Mouse (Mus musculus) limb, embryonic 10.5 days (tissue): ENCODE measurements around the gene Slc4a3. TPM values are rescaled to one million over a fixed set of nuclear protein-coding genes. Genes with fewer than 3 reads are reported as not detected.

Source experiments
- DNase-seq: peaks from one replicate; pipeline ENCODE4 v3.0.0-alpha.2; 2017; ENCODE audit warnings: low spot score
- H3K27ac ChIP-seq: fragments of 300-500 bp; sonication (generic); 2 replicates; pipeline ENCODE4 v1.5.1; 2016; ENCODE audit warnings: mild to moderate bottlenecking
- H3K27me3 ChIP-seq: fragments of 300-500 bp; sonication (generic); 2 replicates; pipeline ENCODE4 v1.6.1; 2016; ENCODE audit warnings: low read depth, mild to moderate bottlenecking; ENCODE audit not compliant: poor library complexity, severe bottlenecking
- H3K36me3 ChIP-seq: fragments of 300-500 bp; sonication (generic); 2 replicates; pipeline ENCODE4 v1.6.1; 2016; ENCODE audit warnings: mild to moderate bottlenecking, moderate library complexity
- H3K4me1 ChIP-seq: fragments of 300-500 bp; sonication (generic); 2 replicates; pipeline ENCODE4 v1.6.1; 2016
- H3K4me3 ChIP-seq: fragments of 300-500 bp; sonication (generic); 2 replicates; pipeline ENCODE4 v1.5.1; 2016; ENCODE audit warnings: mild to moderate bottlenecking, moderate library complexity
- H3K9me3 ChIP-seq: fragments of 300-500 bp; sonication (generic); replicated peaks from 2 replicates; pipeline ENCODE4 v1.6.1; 2016; ENCODE audit warnings: mild to moderate bottlenecking
- WGBS: fragments of 180-500 bp; shearing (Covaris S2); methylation state at CpG from one replicate; pipeline ENCODE4 v1.1.7; 2016; 5-methylcytosine and 5-hydroxymethylcytosine counted together
- polyA plus RNA-seq: library from polyadenylated mRNA; unstranded; fragments of >200 nt; fragmentation: Nextera tagmentation; extraction: Ambion mirVana; gene quantifications from 2 replicates; pipeline ENCODE4 v1.2.1, GENCODE M21; 2016

Gene Slc4a3
- polyA plus RNA-seq, 1 experiment from 2014 or later: 18.9 TPM

- no peaks in the 10 kb centered on the region for H3K9me3 ChIP-seq
- H3K27me3 ChIP-seq: peaks cover 40% of the 10 kb centered on the region
- no peak overlapping the region for H3K27ac ChIP-seq
- DNase-seq: peak; percentile 63
- no peaks in the 10 kb centered on the region for H3K36me3 ChIP-seq
- no peaks in the 10 kb centered on the region for H3K4me1 ChIP-seq
- no peak overlapping the region for H3K4me3 ChIP-seq
These were observed 51.6 kb downstream of the Slc4a3 start for GRCm38 (mm10) chr1:75597622-75598021.

GRCm38 (mm10) chr1:75601738-75602137 is 55.7 kb downstream of the Slc4a3 start:
- H3K36me3 ChIP-seq: no peaks in the 10 kb centered on the region
- H3K27ac ChIP-seq: no peak overlapping the region
- no peak for DNase-seq
- H3K4me3 ChIP-seq: no peak overlapping the region
- H3K4me1 ChIP-seq: 0 out of 2 replicates have a peak, but pooled peaks cover 5% of the 10 kb centered on the region
- WGBS: 10% methylated on average over 12 of the region's 12 CpGs
- H3K27me3 ChIP-seq: peaks cover 40% of the 10 kb centered on the region
- no peaks in the 10 kb centered on the region for H3K9me3 ChIP-seq

GRCm38 (mm10) chr1:75603584-75603983 is 57.5 kb downstream of the Slc4a3 start:
- Histone ChIP-seq H3K4me1 (peaks cover 7% of the 10 kb centered on the region), H3K27me3 (peaks cover 34% of the 10 kb centered on the region), H3K27ac (no peak overlapping the region), H3K4me3 (no peak overlapping the region), H3K9me3 (no peaks in the 10 kb centered on the region), H3K36me3 (no peaks in the 10 kb centered on the region)
- WGBS: 86% methylated on average over 7 of the region's 7 CpGs
- DNase-seq: no peak

- H3K9me3 ChIP-seq: no peaks in the 10 kb centered on the region
- WGBS: 94% methylated on average over 7 of the region's 7 CpGs
These were observed 62.2 kb downstream of the Slc4a3 start for GRCm38 (mm10) chr1:75608225-75608624.

GRCm38 (mm10) chr1:75608625-75609263 is 62.7 kb downstream of the Slc4a3 start:
- no peaks in the 10 kb centered on the region for H3K27me3 ChIP-seq
- DNase-seq: no peak
- no peak overlapping the region for H3K27ac ChIP-seq
- 77% methylated on average over 11 of the region's 11 CpGs for WGBS
- H3K36me3 ChIP-seq: no peaks in the 10 kb centered on the region
- H3K9me3 ChIP-seq: no peaks in the 10 kb centered on the region
- peaks cover 28% of the 10 kb centered on the region for H3K4me1 ChIP-seq
- H3K4me3 ChIP-seq: no peak overlapping the region

More at GRCm38 (mm10) chr1:75608225-75608624, 62.2 kb downstream of the Slc4a3 start:
- DNase-seq: no peak
- no peaks in the 10 kb centered on the region for H3K36me3 ChIP-seq
- H3K27me3 ChIP-seq: no peaks in the 10 kb centered on the region
- peaks cover 28% of the 10 kb centered on the region for H3K4me1 ChIP-seq
- no peak overlapping the region for H3K27ac ChIP-seq
- H3K4me3 ChIP-seq: no peak overlapping the region

- no peak for DNase-seq
- Histone ChIP-seq H3K4me1 (peaks cover 28% of the 10 kb centered on the region), H3K36me3 (no peaks in the 10 kb centered on the region), H3K4me3 (no peak overlapping the region), H3K9me3 (no peaks in the 10 kb centered on the region), H3K27ac (no peak overlapping the region), H3K27me3 (no peaks in the 10 kb centered on the region)
- 74% methylated on average over 9 of the region's 9 CpGs for WGBS
These were observed 63.2 kb downstream of the Slc4a3 start for GRCm38 (mm10) chr1:75609264-75609662.

GRCm38 (mm10) chr1:75610553-75610952 is 64.5 kb downstream of the Slc4a3 start:
- WGBS: 55% methylated on average over 8 of the region's 8 CpGs
- Histone ChIP-seq H3K4me1 (peaks cover 28% of the 10 kb centered on the region), H3K27me3 (no peaks in the 10 kb centered on the region), H3K27ac (no peak overlapping the region), H3K9me3 (no peaks in the 10 kb centered on the region), H3K36me3 (no peaks in the 10 kb centered on the region), H3K4me3 (no peak overlapping the region)
- DNase-seq: no peak

Other genes with a start within 250 kb of the Slc4a3 start
- gene Dnpep, start 228.3 kb upstream of the Slc4a3 start, polyA plus RNA-seq: 117 and 132 TPM in 2 replicates
- 6.2 and 7.8 TPM in 2 replicates for gene Des, start 185.9 kb upstream of the Slc4a3 start, polyA plus RNA-seq
- 45.7 and 49.6 TPM in 2 replicates for gene Speg, start 171.0 kb upstream of the Slc4a3 start, polyA plus RNA-seq
- gene Gmppa, start 110.3 kb upstream of the Slc4a3 start, polyA plus RNA-seq: 50.4 and 61.7 TPM in 2 replicates
- 0.31 and 0.59 TPM in 2 replicates for gene Asic4, start 95.8 kb upstream of the Slc4a3 start, polyA plus RNA-seq
- gene Chpf, start 67.0 kb upstream of the Slc4a3 start, polyA plus RNA-seq: 23.7 and 28.8 TPM in 2 replicates
- 0.35 and 0.69 TPM in 2 replicates for gene Tmem198, start 66.7 kb upstream of the Slc4a3 start, polyA plus RNA-seq
- 68.0 and 75.5 TPM in 2 replicates for gene Obsl1, start 39.8 kb upstream of the Slc4a3 start, polyA plus RNA-seq
- gene Inha, start 39.2 kb upstream of the Slc4a3 start, polyA plus RNA-seq: 2.4 and 4.2 TPM in 2 replicates
- gene Stk11ip, start 24.7 kb upstream of the Slc4a3 start, polyA plus RNA-seq: 31.6 and 33.8 TPM in 2 replicates